Mouse (Mus musculus) gastrocnemius, postnatal 25 days (tissue): ENCODE results near the gene Ndufb7. TPM values are rescaled to one million over a fixed set of nuclear protein-coding genes. Genes with fewer than 3 reads are reported as not detected.
"Not testable (repeated sequence)": the region's sequence is repeated elsewhere in the genome, so short reads cannot be mapped to it uniquely, and the experiment has no call there.

ENCODE experiments used
- DNase-seq: peaks from one replicate; pipeline ENCODE4 v3.0.0; 2022
- total RNA-seq, 2 experiments: library from RNA; stranded (reverse); gene quantifications; 1 replicate in 1 of 2; 2 replicates in 1 of 2; pipeline ENCODE4 v1.2.3; 2021

Ndufb7 gene
- total RNA-seq, 2 experiments from 2014 or later: 349 to 360 TPM

- DNase-seq: peak; percentile 83
Measured at GRCm38 (mm10) chr8:83575561-83576515, 9.4 kb downstream of the Ndufb7 start.

- no peak for DNase-seq
Measured at GRCm38 (mm10) chr8:83576516-83576895, 10.0 kb downstream of the Ndufb7 start.

GRCm38 (mm10) chr8:83576921-83577320 lies 10.4 kb downstream of the Ndufb7 start:
- no peak for DNase-seq

- peak; percentile 57 for DNase-seq
Measured at GRCm38 (mm10) chr8:83577384-83577791, 10.9 kb downstream of the Ndufb7 start.

- no peak for DNase-seq
Measured at GRCm38 (mm10) chr8:83578131-83579055, 11.9 kb downstream of the Ndufb7 start.

- DNase-seq: no peak
Measured at GRCm38 (mm10) chr8:83579676-83580075, 13.2 kb downstream of the Ndufb7 start.

- peak; percentile 73 for DNase-seq
Measured at GRCm38 (mm10) chr8:83580826-83581225, 14.4 kb downstream of the Ndufb7 start.

GRCm38 (mm10) chr8:83582226-83582625 lies 15.8 kb downstream of the Ndufb7 start:
- no peak for DNase-seq

- DNase-seq: no peak
Measured at GRCm38 (mm10) chr8:83583236-83583635, 16.8 kb downstream of the Ndufb7 start.

GRCm38 (mm10) chr8:83584771-83585170 lies 18.3 kb downstream of the Ndufb7 start:
- DNase-seq: no peak

GRCm38 (mm10) chr8:83585333-83585732 lies 18.9 kb downstream of the Ndufb7 start:
- no peak for DNase-seq

GRCm38 (mm10) chr8:83587644-83588043 lies 21.2 kb downstream of the Ndufb7 start:
- no peak for DNase-seq

GRCm38 (mm10) chr8:83588886-83589285 lies 22.4 kb downstream of the Ndufb7 start:
- no peak for DNase-seq

GRCm38 (mm10) chr8:83590488-83591023 lies 24.1 kb downstream of the Ndufb7 start:
- DNase-seq: no peak

GRCm38 (mm10) chr8:83592682-83593081 lies 26.2 kb downstream of the Ndufb7 start:
- DNase-seq: no peak

GRCm38 (mm10) chr8:83593325-83594166 lies 27.1 kb downstream of the Ndufb7 start:
- no peak for DNase-seq

GRCm38 (mm10) chr8:83594167-83595049 lies 27.9 kb downstream of the Ndufb7 start:
- DNase-seq: peak; percentile 98

GRCm38 (mm10) chr8:83595050-83595345 lies 28.5 kb downstream of the Ndufb7 start:
- DNase-seq: not testable (repeated sequence)

GRCm38 (mm10) chr8:83596369-83596768 lies 29.9 kb downstream of the Ndufb7 start:
- DNase-seq: no peak

GRCm38 (mm10) chr8:83598146-83598545 lies 31.7 kb downstream of the Ndufb7 start:
- DNase-seq: no peak

- no peak for DNase-seq
Measured at GRCm38 (mm10) chr8:83599814-83600213, 33.3 kb downstream of the Ndufb7 start.
